Mouse (Mus musculus): Measurements from ENCODE around the gene Cenpx.
A peak's percentile ranks its signal among the peaks of the same experiment; 100 is the strongest.

Gene Cenpx

DNA sequence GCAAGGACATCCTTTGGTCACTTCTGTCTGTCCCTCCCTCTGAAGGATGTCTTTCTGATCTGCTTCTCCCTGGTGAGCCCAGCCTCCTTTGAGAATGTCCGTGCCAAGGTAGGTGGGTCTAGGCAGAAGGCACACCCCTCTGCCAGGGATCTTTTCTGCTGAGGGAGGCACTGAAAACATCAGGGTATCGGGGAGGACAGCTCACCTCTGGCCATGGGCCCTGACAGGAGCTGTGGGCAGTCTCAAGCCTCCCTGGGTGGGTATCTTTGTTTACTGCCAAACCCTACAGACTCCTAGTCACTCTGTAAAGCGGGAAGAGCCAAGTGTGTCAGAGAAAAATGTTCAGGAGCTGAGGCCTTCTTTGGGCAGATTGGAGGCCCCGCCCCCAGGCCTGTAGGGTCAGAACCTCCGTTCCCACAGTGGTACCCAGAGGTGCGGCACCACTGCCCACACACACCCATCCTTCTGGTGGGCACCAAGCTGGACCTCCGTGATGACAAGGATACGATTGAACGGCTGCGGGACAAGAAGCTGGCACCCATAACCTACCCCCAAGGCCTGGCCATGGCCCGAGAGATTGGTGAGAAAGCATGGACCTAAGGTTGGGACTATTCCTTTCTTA is 9.3 kb upstream of the Cenpx start:
- peak; percentile 5 for DNase-seq

DNA sequence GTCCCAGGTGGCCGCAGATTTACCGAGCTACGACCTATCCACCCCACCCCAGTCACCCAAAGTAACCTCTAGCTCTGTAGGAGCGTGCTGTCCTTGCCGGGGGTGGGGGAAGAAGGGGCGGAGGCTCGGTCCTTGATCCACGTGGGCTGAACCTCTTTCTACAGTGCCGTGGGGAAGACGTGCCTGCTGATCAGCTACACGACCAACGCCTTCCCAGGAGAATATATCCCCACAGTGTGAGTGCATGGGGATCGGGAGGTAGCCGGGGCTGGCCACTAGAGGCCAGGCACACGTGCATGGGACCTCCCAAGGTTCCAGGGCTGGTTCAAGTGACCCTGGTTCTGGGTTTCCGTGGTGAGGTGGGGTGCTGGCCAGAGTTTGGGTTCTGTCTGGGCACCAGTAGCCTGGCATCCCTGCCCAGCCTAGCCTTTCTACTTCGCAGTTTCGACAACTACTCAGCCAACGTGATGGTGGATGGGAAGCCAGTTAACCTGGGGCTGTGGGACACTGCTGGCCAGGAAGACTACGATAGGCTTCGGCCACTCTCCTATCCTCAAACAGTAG is 8.6 kb upstream of the Cenpx start:
- peak; percentile 9 for DNase-seq

- peak; percentile 79 for DNase-seq
Observed at GRCm38 (mm10) chr11:120721124-120722066, 7.9 kb upstream of the Cenpx start, which contains the start of gene Rac3. TSS of gene Rac3 (plus strand) at chr11:120721470.

GRCm38 (mm10) chr11:120720450-120720849 is 6.9 kb upstream of the Cenpx start:
- DNase-seq: peak; percentile 95

GRCm38 (mm10) chr11:120719841-120720376 is 6.4 kb upstream of the Cenpx start:
- peak; percentile 12 for DNase-seq

GRCm38 (mm10) chr11:120719242-120719641 is 5.7 kb upstream of the Cenpx start:
- peak; percentile 8 for DNase-seq

DNA sequence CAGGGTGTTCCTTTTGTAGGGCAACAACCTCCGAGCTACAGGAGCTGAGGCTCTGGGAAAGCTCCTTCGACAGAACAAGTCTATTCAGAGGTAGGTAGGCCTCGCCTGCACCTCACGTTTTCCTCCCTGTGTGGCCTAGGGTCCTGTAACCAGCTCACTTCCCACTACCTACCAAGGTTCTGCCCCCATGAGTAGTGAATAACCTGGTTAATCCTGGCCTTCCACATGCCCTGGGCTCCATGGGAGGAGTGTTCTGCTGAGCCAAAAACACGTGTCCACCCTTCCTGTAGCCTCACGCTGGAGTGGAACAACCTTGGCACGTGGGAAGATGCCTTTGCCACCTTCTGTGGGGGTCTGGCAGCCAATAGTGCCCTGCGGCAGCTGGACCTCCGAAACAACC is 1.6 kb upstream of the Cenpx start:
- no peak for DNase-seq

DNA sequence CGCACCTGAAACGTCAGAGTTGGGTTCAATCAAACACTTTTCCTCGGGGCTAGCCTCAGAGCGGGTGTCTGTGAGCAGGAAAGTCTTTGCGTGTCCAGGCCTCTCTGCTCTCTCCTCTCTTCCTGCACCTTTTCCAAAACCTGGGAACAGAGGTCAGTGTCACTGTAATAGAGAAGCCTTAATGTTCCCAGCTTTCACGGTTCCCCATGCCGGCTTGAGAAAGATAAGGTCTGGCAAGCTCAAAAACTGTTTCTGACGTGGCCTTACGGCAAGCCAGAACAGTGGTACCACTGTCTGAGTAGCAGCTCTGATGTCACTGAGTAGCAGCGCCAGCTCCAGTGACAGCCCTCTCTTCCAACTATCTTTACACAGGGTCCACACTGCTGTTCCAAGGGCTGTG is 1.0 kb upstream of the Cenpx start:
- no peak for DNase-seq

- peak; percentile 63 for DNase-seq
Observed at GRCm38 (mm10) chr11:120712771-120713568, 568 bp downstream of the Cenpx start.

GRCm38 (mm10) chr11:120711980-120712604 is 1.4 kb downstream of the Cenpx start:
- DNase-seq: no peak

DNA sequence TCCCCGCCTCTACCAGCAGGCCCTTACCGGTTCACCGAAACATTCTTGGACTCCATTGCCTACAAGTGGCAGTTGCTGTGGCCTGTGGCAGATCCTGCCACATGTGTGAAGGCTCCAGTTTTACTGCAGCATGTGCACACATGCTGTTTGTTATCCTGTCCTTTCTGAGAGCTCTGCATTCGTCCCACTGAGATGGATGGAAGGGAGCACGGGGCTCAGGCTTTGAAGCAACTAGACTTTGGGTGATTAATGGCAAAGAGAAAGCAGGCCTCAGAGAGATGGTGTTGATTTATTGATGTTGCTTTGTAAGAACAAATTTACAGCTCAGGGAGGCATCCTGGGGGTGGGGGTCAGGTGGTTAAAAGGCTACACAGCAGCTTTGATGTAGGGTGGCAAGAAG is 2.9 kb downstream of the Cenpx start:
- DNase-seq: no peak

GRCm38 (mm10) chr11:120709551-120709950 is 4.0 kb downstream of the Cenpx start:
- no peak for DNase-seq

GRCm38 (mm10) chr11:120707969-120708368 is 5.6 kb downstream of the Cenpx start:
- no peak for DNase-seq

DNA sequence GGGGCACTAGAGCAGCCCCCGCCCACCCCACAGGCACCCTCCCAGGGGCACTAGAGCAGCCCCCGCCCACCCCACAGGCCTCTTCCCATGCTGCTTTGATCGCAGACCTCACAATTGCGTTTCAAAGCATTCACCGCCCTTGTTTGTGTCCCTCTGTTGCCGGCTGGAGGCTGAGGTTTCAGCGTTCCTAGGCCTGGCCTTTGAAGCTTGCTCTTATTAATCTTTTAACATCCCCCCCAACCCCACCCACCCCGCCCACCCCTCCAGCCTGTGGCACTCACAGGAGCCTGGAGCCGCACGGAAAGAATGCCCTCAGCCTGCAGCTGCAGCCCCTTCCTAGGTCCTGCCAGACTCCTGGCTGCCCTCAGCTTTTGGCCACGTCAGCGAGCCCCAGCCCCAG is 6.3 kb downstream of the Cenpx start:
- no peak for DNase-seq

DNA sequence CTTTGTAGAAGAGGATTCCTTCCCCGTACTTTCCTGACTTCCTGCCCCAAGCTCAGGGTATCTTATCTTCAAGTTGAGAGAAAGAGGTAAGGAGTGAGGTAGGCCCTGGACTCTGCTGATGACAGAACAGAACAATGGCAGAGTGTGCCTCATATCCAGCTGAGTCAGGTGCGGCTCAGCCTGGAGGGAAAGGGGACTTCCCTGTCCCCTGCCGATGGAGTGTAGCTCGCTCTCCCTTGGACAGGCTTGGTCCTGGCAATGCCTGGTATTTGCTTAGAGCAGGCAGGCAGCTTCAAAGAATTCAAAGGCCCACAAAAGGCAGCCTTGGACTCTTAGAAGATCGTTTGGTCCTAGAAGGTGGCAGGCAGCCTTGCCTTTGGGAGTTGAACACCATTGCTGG is 7.4 kb downstream of the Cenpx start:
- DNase-seq: no peak

DNA sequence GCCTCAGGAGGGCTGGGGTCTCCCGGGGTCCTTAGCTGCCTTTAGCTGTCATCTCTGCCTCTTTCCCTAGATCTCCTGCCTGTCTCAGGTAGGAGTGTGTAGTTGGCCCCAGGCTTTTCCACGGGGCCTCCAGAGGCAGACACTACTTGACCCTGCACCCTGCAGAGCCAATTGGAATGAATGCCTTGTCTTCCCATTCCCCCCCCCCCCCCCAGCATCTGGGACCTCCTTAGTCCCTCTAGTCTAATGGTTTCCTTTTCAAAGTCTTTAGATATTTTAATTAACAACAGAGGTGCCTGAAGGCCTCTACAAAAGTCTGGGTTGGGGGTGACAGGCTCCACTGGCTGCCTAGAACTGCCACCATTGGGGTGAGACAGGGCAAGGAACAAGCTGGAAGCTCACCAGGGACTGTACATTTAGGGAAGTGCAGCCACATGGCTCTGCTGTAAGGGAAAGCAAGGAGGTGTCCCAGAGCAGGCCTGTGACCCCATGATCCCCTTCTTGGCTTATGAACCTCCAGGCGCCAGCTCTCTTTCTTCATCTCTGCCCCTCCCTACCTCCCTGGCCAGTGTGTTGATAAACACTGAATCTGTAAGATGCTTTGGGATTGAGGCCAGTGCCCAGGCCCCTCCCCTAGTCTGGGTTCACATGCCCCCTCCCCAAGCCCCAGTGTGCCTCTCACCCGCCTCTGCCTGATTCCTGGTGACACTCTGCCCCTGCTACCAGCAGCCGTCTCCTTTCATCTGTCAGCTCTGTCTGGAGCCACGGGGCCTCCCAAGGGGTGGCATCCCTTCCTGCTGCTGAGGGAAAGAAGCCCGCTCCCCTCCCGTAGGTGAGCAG is 8.8 kb downstream of the Cenpx start:
- no peak for DNase-seq

DNA sequence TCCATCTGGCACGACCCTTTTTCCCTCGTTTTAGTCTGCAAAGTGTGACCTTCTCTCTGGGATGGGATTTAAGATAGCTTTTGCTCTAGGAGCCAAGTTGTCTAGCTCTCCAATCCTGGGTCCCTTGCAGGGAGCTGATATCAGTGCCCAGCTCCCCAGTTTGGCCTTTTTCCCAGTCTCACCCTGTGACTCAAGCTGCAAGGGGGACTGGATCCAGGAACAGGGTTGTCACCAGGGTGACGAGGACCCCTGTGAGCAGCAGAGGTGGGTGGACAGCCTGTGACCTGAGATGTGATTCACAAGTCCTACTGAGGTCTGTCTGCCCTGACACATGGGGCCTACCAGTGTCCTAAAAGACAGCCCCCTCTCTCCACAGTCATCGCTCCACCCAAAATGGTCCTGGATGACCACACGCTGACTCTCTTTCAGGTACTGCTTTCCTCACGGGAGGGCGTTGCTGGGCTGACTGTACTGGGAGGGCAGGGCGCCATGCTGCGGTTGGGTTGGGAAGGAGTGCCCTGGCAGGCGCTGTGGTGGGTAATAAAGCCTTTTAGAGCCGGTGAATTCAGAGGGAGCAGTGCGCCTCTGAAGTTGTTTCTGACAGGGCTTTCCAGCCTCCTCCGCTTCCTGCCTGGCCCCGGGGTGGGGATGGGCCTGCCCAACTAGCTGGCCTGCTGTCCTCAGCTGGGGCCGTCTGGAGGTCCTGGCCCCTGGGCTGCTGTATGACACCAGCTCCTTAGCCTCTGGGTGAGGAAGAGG is 9.7 kb downstream of the Cenpx start:
- DNase-seq: no peak

DNA sequence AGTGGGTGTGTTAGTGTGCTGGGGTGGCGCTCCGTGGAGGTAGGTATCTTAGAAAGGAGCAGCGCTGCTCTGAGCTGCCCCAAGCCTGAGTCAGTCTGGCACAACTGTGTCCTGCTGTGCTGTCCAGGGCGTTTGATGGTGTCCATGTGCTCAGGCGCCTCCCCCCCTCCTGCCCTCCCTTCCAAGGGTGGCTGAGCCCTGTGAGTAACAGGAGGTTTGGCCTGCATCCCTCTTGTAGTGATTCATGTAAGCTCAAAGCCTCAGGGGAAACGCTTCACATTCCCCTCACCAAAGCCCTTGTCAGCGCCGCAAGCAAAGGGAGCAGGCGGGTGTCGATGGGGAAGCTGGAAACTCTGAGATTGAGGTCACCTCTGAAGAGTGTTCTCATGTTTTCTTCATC is 15.8 kb downstream of the Cenpx start:
- DNase-seq: no peak

DNA sequence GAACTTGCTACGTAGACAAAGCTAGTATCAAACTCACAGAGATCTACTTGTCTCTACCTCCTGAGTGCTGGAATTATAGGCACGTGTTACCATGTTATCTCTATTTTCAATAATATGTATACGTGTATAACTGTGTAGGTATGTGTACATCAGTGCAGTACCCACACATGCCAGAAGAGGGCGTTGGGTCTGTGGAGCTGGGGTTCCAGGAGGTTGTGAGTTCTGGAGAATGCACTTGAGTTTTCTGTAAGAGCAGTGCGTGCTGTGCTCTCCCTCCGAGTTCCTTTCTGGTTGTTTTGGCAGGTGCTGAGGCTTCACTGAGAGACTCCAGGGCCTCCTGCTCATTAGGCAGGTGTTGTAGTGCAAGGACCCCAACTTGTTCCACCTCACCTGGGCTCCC is 17.0 kb downstream of the Cenpx start:
- DNase-seq: no peak

DNA sequence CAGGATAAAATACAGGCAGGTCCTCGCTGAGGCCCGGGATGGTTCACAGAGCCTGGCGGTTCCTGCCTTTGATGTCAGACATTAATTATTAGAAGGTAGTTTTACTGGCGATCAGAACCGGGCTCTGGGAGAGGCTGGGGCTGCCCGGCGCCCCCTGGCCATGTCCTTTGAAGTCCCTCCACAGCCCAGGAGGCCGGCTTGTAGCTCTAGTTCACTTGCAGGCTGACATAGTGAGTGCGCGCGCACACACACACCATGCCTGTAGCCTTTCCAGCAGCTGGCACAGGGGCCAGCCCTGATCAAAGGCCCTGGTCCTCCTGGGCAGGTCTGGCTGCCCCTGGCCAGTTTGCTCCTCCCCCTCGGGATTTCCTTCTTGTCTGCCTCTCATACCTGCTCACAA is 17.9 kb downstream of the Cenpx start:
- no peak for DNase-seq

DNA sequence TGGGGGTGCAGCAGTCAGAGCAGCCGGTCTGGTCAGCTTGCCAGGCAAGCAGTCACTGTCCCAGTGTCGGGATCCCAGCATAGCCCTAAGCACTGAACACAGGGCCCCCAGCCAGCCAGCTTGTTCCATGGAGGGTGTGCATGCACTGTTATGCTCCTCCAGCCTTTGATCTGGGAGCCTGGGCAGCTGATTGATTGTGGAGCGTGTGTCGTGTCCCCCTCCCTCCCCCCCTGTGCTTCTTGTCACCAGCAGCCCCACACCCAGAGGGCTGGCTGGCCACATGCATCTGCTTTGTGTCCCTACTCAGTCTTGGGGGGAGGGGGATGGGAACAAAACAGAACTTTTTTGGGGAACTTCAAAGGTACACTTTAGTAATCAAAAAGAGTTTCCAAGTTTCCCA is 18.4 kb downstream of the Cenpx start:
- DNase-seq: no peak
